Mouse (Mus musculus): ENCODE measurements around the gene Fam8a1. TPM values are rescaled to one million over a fixed set of nuclear protein-coding genes. Genes with fewer than 3 reads are reported as not detected.

Gene Fam8a1
- polyA plus RNA-seq, 1 experiment from 2014 or later, result 22.0 TPM

DNA sequence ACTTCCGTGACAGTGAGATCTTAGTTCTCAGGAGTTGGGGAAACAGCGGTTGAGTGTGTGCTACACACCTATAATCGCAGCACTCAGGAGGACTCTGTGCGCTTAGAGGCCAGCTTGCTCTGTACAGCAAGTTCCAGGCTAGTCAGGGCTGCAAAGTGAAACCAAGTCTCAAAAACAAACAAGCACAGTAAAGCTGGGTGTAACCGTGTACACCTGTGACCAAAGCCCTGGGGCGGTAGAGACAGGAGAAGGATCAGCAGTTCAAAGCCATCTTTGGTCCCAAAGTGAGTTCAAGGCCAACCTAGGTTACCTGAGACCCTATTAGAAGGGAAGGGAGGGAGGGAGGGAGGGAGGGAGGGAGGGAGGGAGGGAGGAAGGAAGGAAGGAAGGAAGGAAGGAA is 25.1 kb upstream of the Fam8a1 start:
- H3K27me3 ChIP-seq (replicated peaks), result no peaks in the 10 kb centered on the region
- no peak overlapping the region for H3K9ac ChIP-seq
- H3K4me2 ChIP-seq (replicated peaks), result no peak overlapping the region
- no peaks in the 10 kb centered on the region for H3K36me3 ChIP-seq
- H3K9me3 ChIP-seq, result peaks cover 8% of the 10 kb centered on the region
- no peak for ATAC-seq (ENCODE audit: low FRiP score, low read depth)
- 88% methylated on average over 6 of the region's 6 CpGs for WGBS
- no peak overlapping the region for H3K4me3 ChIP-seq
- H3K27ac ChIP-seq, result no peak overlapping the region
- H3K4me1 ChIP-seq, result no peaks in the 10 kb centered on the region

- 42% methylated on average over 6 of the region's 6 CpGs for WGBS
- H3K27me3 ChIP-seq (replicated peaks), result no peaks in the 10 kb centered on the region
These were observed 23.8 kb upstream of the Fam8a1 start for GRCm38 (mm10) chr13:46645476-46645875.

DNA sequence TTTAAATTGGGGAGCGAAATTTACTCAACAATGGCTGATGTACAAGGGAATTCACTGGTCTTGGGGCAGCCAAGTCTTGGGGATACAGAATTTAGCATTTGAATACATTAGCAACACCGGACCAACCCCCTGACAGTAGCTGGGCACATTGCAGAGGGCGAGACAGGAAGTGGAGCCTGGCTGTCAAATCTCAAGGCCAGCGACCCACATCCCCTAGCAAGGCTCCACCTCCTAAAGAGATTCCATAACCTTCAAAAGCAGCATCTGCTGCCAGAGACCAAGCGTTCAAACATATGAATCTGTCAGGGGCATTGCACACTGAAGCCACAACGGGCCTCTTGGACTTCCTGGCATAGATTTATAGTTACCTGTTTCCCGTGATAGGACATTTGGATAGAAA is 17.5 kb upstream of the Fam8a1 start:
- H3K36me3 ChIP-seq, result no peaks in the 10 kb centered on the region
- no peaks in the 10 kb centered on the region for H3K27me3 ChIP-seq (replicated peaks)
- H3K4me1 ChIP-seq, result no peaks in the 10 kb centered on the region
- 92% methylated on average over 7 of the region's 7 CpGs for WGBS
- no peak overlapping the region for H3K4me3 ChIP-seq
- H3K9ac ChIP-seq, result no peak overlapping the region
- H3K4me2 ChIP-seq (replicated peaks), result no peak overlapping the region
- no peak overlapping the region for H3K27ac ChIP-seq
- no peak for ATAC-seq (ENCODE audit: low FRiP score, low read depth)
- H3K9me3 ChIP-seq, result no peaks in the 10 kb centered on the region

More at GRCm38 (mm10) chr13:46645476-46645875, 23.8 kb upstream of the Fam8a1 start:
- Histone ChIP-seq H3K9ac (no peak overlapping the region), H3K4me3 (no peak overlapping the region), H3K4me1 (no peaks in the 10 kb centered on the region), H3K4me2 (replicated peaks) (no peak overlapping the region), H3K27ac (no peak overlapping the region), H3K9me3 (peaks cover 8% of the 10 kb centered on the region), H3K36me3 (no peaks in the 10 kb centered on the region)
- ATAC-seq (ENCODE audit: low FRiP score, low read depth), result no peak

GRCm38 (mm10) chr13:46652671-46653070 is 16.7 kb upstream of the Fam8a1 start:
- Histone ChIP-seq H3K4me3 (no peak overlapping the region), H3K4me2 (replicated peaks) (no peak overlapping the region), H3K9ac (no peak overlapping the region), H3K27me3 (replicated peaks) (no peaks in the 10 kb centered on the region), H3K4me1 (no peaks in the 10 kb centered on the region), H3K36me3 (no peaks in the 10 kb centered on the region), H3K9me3 (no peaks in the 10 kb centered on the region), H3K27ac (no peak overlapping the region)
- no peak for ATAC-seq (ENCODE audit: low FRiP score, low read depth)
- 90% methylated on average over 7 of the region's 7 CpGs for WGBS

- H3K4me3 ChIP-seq, result no peak overlapping the region
- no peaks in the 10 kb centered on the region for H3K4me1 ChIP-seq
- no peak overlapping the region for H3K4me2 ChIP-seq (replicated peaks)
- no peaks in the 10 kb centered on the region for H3K36me3 ChIP-seq
- no peak for ATAC-seq (ENCODE audit: low FRiP score, low read depth)
- H3K27me3 ChIP-seq (replicated peaks), result no peaks in the 10 kb centered on the region
- no peak overlapping the region for H3K27ac ChIP-seq
- no peaks in the 10 kb centered on the region for H3K9me3 ChIP-seq
- 39% methylated on average over 4 of the region's 4 CpGs for WGBS
- no peak overlapping the region for H3K9ac ChIP-seq
These were observed 15.7 kb upstream of the Fam8a1 start for GRCm38 (mm10) chr13:46653671-46654070.

DNA sequence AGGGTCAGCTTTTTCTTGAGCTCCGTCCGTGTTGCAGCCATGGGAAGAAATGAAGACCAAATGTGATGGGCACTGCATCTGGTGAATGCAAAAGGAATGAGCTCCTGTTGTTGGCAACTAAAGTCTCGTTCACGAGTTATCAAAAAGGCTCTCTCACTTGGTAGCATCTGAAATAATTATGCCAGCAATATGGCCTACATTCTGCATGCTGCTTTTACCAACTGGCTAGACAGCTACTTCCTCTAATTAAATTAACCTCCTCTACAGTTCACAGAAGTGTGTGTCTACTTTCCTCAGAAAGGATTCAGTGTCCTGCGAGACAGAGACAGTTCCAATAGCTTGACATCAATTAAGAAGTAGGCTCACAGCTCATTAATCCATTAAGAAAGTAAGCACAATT is 14.8 kb upstream of the Fam8a1 start:
- ATAC-seq (ENCODE audit: low FRiP score, low read depth), result no peak
- Histone ChIP-seq H3K27ac (no peak overlapping the region), H3K4me3 (no peak overlapping the region), H3K9ac (no peak overlapping the region), H3K36me3 (no peaks in the 10 kb centered on the region), H3K27me3 (replicated peaks) (no peaks in the 10 kb centered on the region), H3K4me2 (replicated peaks) (no peak overlapping the region), H3K4me1 (no peaks in the 10 kb centered on the region), H3K9me3 (no peaks in the 10 kb centered on the region)
- WGBS, result 85% methylated on average over 5 of the region's 5 CpGs

- Histone ChIP-seq H3K4me2 (replicated peaks) (no peak overlapping the region), H3K36me3 (no peaks in the 10 kb centered on the region), H3K27ac (no peak overlapping the region), H3K4me3 (no peak overlapping the region), H3K4me1 (no peaks in the 10 kb centered on the region), H3K27me3 (replicated peaks) (no peaks in the 10 kb centered on the region), H3K9ac (no peak overlapping the region), H3K9me3 (no peaks in the 10 kb centered on the region)
- no peak for ATAC-seq (ENCODE audit: low FRiP score, low read depth)
- WGBS, result 92% methylated on average over 5 of the region's 5 CpGs
These were observed 10.1 kb upstream of the Fam8a1 start for GRCm38 (mm10) chr13:46659211-46659610.

DNA sequence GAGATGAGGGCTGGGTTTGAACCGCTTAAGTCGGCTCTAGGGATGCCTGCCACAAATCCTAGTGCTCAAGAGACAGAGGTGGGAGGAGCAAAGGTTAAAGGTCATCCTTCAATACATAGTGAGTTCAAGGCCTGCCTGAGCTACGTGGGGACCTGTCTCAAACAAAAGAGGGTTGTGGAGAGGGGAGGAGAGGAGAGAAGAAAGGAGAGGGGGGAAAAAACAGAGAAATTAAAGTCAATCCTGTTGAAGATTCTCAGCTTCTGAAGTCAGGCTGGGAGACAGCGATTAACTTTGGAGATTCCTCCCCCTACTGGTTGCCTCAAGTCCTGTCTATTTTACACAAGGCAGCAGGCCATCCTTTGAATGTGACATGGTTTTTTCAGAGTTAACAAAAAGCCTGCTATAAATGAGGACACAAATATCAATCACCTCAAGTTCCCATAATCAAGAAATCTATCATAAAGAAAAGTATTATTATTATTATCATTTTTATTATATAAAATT is 5.8 kb upstream of the Fam8a1 start:
- no peak overlapping the region for H3K27ac ChIP-seq
- H3K36me3 ChIP-seq, result no peaks in the 10 kb centered on the region
- no peaks in the 10 kb centered on the region for H3K9me3 ChIP-seq
- H3K4me2 ChIP-seq (replicated peaks), result no peak overlapping the region
- ATAC-seq (ENCODE audit: low FRiP score, low read depth), result no peak
- H3K4me3 ChIP-seq, result no peak overlapping the region
- WGBS, result 42% methylated on average over 4 of the region's 4 CpGs
- no peak overlapping the region for H3K9ac ChIP-seq
- H3K27me3 ChIP-seq (replicated peaks), result no peaks in the 10 kb centered on the region
- H3K4me1 ChIP-seq, result peaks cover 2% of the 10 kb centered on the region; the same call in 1 of the 2 replicates

- Histone ChIP-seq H3K27ac (peak overlapping the region; percentile 42), H3K27me3 (replicated peaks) (no peaks in the 10 kb centered on the region), H3K4me1 (peaks cover 14% of the 10 kb centered on the region), H3K4me2 (replicated peaks) (peak overlapping the region; percentile 91), H3K4me3 (peak overlapping the region; percentile 95), H3K9ac (peak overlapping the region; percentile 94), H3K9me3 (no peaks in the 10 kb centered on the region), H3K36me3 (peaks cover 31% of the 10 kb centered on the region; the same call in 1 of the 2 replicates)
- WGBS, result under 1% methylated on average over 93 of the region's 96 CpGs
- peak; percentile 71 for ATAC-seq (ENCODE audit: low FRiP score, low read depth)
These were observed 424 bp downstream of the Fam8a1 start for GRCm38 (mm10) chr13:46669620-46670271.

GRCm38 (mm10) chr13:46670514-46670913 is 1.2 kb downstream of the Fam8a1 start:
- Histone ChIP-seq H3K4me2 (replicated peaks) (peak overlapping the region; percentile 91), H3K27ac (no peak overlapping the region), H3K4me1 (peaks cover 14% of the 10 kb centered on the region), H3K36me3 (peaks cover 37% of the 10 kb centered on the region; the same call in 1 of the 2 replicates), H3K27me3 (replicated peaks) (no peaks in the 10 kb centered on the region), H3K4me3 (peak overlapping the region; percentile 95), H3K9ac (peak overlapping the region; percentile 94; the same call in 1 of the 2 replicates), H3K9me3 (no peaks in the 10 kb centered on the region)
- no peak for ATAC-seq (ENCODE audit: low FRiP score, low read depth)
- 70% methylated on average over 9 of the region's 9 CpGs for WGBS

GRCm38 (mm10) chr13:46674601-46675000 is 5.3 kb downstream of the Fam8a1 start:
- Histone ChIP-seq H3K36me3 (peaks cover 50% of the 10 kb centered on the region), H3K9ac (no peak overlapping the region), H3K27me3 (replicated peaks) (no peaks in the 10 kb centered on the region), H3K9me3 (no peaks in the 10 kb centered on the region), H3K4me3 (no peak overlapping the region), H3K4me1 (peaks cover 7% of the 10 kb centered on the region), H3K4me2 (replicated peaks) (no peak overlapping the region), H3K27ac (no peak overlapping the region)
- 89% methylated on average over 2 of the region's 2 CpGs for WGBS
- no peak for ATAC-seq (ENCODE audit: low FRiP score, low read depth)

DNA sequence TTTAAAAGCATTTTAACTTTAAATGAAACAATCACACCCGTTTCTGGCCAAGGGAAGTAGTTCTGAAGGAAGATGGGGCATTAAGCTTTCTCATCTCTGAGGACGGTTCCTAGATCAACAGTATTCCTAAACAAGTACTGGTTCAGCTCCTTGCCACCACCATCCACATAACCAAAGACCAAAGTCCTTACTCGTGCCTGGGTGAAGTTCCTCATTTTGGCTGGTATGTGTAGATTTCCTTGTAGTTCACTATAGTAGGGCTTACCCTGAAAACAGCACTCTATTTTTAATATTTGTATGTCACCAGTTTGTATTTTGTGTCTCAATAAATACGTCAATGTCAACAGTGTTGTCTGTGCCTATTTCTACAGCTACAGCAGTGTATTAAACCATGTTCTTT is 8.4 kb downstream of the Fam8a1 start:
- no peak for ATAC-seq (ENCODE audit: low FRiP score, low read depth)
- WGBS, result 84% methylated on average over 4 of the region's 4 CpGs
- no peak overlapping the region for H3K4me2 ChIP-seq (replicated peaks)
- H3K9ac ChIP-seq, result no peak overlapping the region
- H3K4me1 ChIP-seq, result no peaks in the 10 kb centered on the region
- H3K9me3 ChIP-seq, result no peaks in the 10 kb centered on the region
- no peak overlapping the region for H3K27ac ChIP-seq
- no peak overlapping the region for H3K4me3 ChIP-seq
- H3K27me3 ChIP-seq (replicated peaks), result no peaks in the 10 kb centered on the region
- H3K36me3 ChIP-seq, result peaks cover 50% of the 10 kb centered on the region

- Histone ChIP-seq H3K36me3 (peaks cover 44% of the 10 kb centered on the region), H3K4me3 (no peak overlapping the region), H3K4me2 (replicated peaks) (no peak overlapping the region), H3K9ac (no peak overlapping the region), H3K27me3 (replicated peaks) (no peaks in the 10 kb centered on the region), H3K27ac (no peak overlapping the region), H3K9me3 (no peaks in the 10 kb centered on the region), H3K4me1 (no peaks in the 10 kb centered on the region)
- ATAC-seq (ENCODE audit: low FRiP score, low read depth), result no peak
- WGBS, result 87% methylated on average over 2 of the region's 2 CpGs
These were observed 13.6 kb downstream of the Fam8a1 start for GRCm38 (mm10) chr13:46682921-46683320.
